Mouse (Mus musculus) liver, postnatal 0 days (tissue): ENCODE data around the gene S100a6.

Source experiments
- CTCF ChIP-seq: sonication (generic); IDR thresholded peaks from 2 replicates; pipeline ENCODE4 v1.5.1; 2016; ENCODE audit warnings: antibody characterized with exemption, low read depth
- EP300 ChIP-seq: IDR thresholded peaks from 2 replicates; pipeline ENCODE4 v1.6.1; 2016; ENCODE audit warnings: antibody characterized with exemption, low read depth, mild to moderate bottlenecking

GRCm38 (mm10) chr3:90589390-90589789, 23.3 kb upstream of the S100a6 start:
- no peak for TF ChIP-seq EP300
- no peak for TF ChIP-seq CTCF
